Mouse (Mus musculus) heart, postnatal 0 days (tissue): ENCODE results near the gene Zfp184.

Source experiments
- CTCF ChIP-seq: IDR thresholded peaks from 2 replicates; pipeline ENCODE4 v1.5.1; 2016; ENCODE audit warnings: antibody characterized with exemption, control low read depth, low read depth
- EP300 ChIP-seq: IDR thresholded peaks from 2 replicates; pipeline ENCODE4 v1.6.1; 2016; ENCODE audit warnings: antibody characterized with exemption, low read depth

GRCm38 (mm10) chr13:21919836-21920431, 25.0 kb upstream of the Zfp184 start:
- TF ChIP-seq CTCF = no peak
- TF ChIP-seq EP300 = no peak
